Comparison of ENCODE assay signal across 10 mouse cellular contexts in the genomic region with DNA sequence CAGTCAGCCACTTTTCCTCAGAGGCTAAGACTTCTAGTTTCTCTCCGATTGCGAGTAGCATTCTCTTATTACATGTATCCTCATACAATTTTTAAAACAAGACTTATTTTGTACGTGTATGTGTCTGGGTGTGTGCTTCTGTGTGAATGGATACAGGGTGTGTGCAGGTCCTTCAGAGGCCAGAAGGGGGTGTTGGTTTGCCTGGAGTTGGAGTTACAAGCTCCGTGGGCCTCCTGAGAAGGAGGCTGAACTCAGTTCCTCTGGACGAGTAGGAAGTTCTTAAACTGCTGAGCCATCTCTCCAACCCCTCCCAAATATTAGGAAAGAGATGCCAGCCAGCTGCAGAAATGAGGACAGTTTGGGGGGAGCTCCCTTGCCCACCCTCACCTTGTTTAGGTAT. TPM values are rescaled to one million over a fixed set of nuclear protein-coding genes. Genes with fewer than 3 reads are reported as not detected.
DNase-seq lines count a peak whose midpoint lies in the region; ATAC-seq and TF ChIP-seq lines count a peak whose summit lies in the region.
"Had no signal": no experiment of that assay in that cellular context is flagged by ENCODE, and none has a peak within 500 bp of the region (broad histone marks: within the 10 kb centered on the region; RNA-seq: fewer than 3 reads in every experiment).

No protein-coding gene starts in this region.

- no peaks in the 10 kb centered on the region for H3K9me3 ChIP-seq in ES-Bruce4 (replicated peaks; ENCODE audit: control insufficient read depth, insufficient read depth, low read length, poor library complexity, severe bottlenecking)
- no peaks in the 10 kb centered on the region for H3K9me3 ChIP-seq in lung, postnatal 0 days (ENCODE audit: low read length)
- H3K9me3 ChIP-seq in forebrain, embryonic 12.5 days, result no peaks in the 10 kb centered on the region

- no peak for TF ChIP-seq POLR2A in ES-Bruce4 (IDR thresholded peaks at IDR 0.05; ENCODE audit: insufficient read depth, low read length)

- TF ChIP-seq EP300 in ES-Bruce4 (IDR thresholded peaks at IDR 0.05; ENCODE audit: insufficient read depth, low read depth, low read length), result no peak
- TF ChIP-seq EP300 in lung, postnatal 0 days (IDR thresholded peaks at IDR 0.05), result no peak

- no peak overlapping the region for H3K4me3 ChIP-seq in ES-Bruce4 (ENCODE audit: low read depth, low read length)
- no peak overlapping the region for H3K4me3 ChIP-seq in lung, postnatal 0 days (ENCODE audit: low read depth, low read length)
- no peak overlapping the region for H3K4me3 ChIP-seq in forebrain, embryonic 12.5 days (replicated peaks)

- H3K27me3 ChIP-seq in ES-Bruce4 (ENCODE audit: control insufficient read depth, insufficient read depth, low read length, poor library complexity, severe bottlenecking), result no peaks in the 10 kb centered on the region
- no peaks in the 10 kb centered on the region for H3K27me3 ChIP-seq in lung, postnatal 0 days (replicated peaks; ENCODE audit: insufficient read depth, low read length)
- no peaks in the 10 kb centered on the region for H3K27me3 ChIP-seq in forebrain, embryonic 12.5 days

- DNase-seq in kidney, postnatal 36 days, result peak; percentile 35 to 62
- DNase-seq in kidney, adult 11 months, result no peak
- peak; percentile 54 to 59 for DNase-seq in B cell, adult 2 months
- peak; percentile 62 for DNase-seq in lung, postnatal 0 days (ENCODE audit: low spot score)
- no peak for DNase-seq in adrenal gland, postnatal 36 days
- no peak for DNase-seq in ovary, postnatal 14 days (ENCODE audit: low spot score)
- DNase-seq: midbrain, embryonic 14.5 days had no signal

- H3K9ac ChIP-seq in ES-Bruce4 (ENCODE audit: low read depth, poor library complexity, severe bottlenecking), result no peak overlapping the region
- no peak overlapping the region for H3K9ac ChIP-seq in lung, postnatal 0 days (replicated peaks; ENCODE audit: low read depth)
- no peak overlapping the region for H3K9ac ChIP-seq in forebrain, embryonic 12.5 days

- TF ChIP-seq CTCF in ES-Bruce4 (IDR thresholded peaks at IDR 0.05; ENCODE audit: low read depth, low read length), result peak; percentile 66
- peak; percentile 65 for TF ChIP-seq CTCF in lung, postnatal 0 days (IDR thresholded peaks at IDR 0.05)

- no peak overlapping the region for H3K4me2 ChIP-seq in lung, postnatal 0 days (replicated peaks; ENCODE audit: low read depth, low read length)
- H3K4me2 ChIP-seq in forebrain, embryonic 12.5 days, result no peak overlapping the region

- H3K36me3 ChIP-seq in ES-Bruce4 (ENCODE audit: control insufficient read depth, insufficient read depth, low read length, poor library complexity, severe bottlenecking), result no peaks in the 10 kb centered on the region
- no peaks in the 10 kb centered on the region for H3K36me3 ChIP-seq in lung, postnatal 0 days (ENCODE audit: insufficient read depth, low read length)
- H3K36me3 ChIP-seq in forebrain, embryonic 12.5 days (replicated peaks), result no peaks in the 10 kb centered on the region

- WGBS in lung, postnatal 0 days, result 61% methylated on average over 5 of the region's 5 CpGs
- 80% methylated on average over 5 of the region's 5 CpGs for WGBS in forebrain, embryonic 12.5 days

- ATAC-seq in lung, postnatal 0 days, result no peak
- ATAC-seq in forebrain, embryonic 12.5 days (ENCODE audit: low FRiP score), result no peak
- ATAC-seq: forebrain, embryonic 16.5 days had no signal

- H3K4me1 ChIP-seq in ES-Bruce4 (ENCODE audit: control insufficient read depth, insufficient read depth, low read length), result no peaks in the 10 kb centered on the region
- H3K4me1 ChIP-seq in lung, postnatal 0 days (ENCODE audit: insufficient read depth, low read depth, low read length), result peaks cover 9% of the 10 kb centered on the region; the same call in 1 of the 2 replicates
- peaks cover 22% of the 10 kb centered on the region for H3K4me1 ChIP-seq in forebrain, embryonic 12.5 days

- H3K27ac ChIP-seq in ES-Bruce4 (ENCODE audit: insufficient read depth, low read length), result no peak overlapping the region
- H3K27ac ChIP-seq in lung, postnatal 0 days (ENCODE audit: low read length), result no peak overlapping the region
- no peak overlapping the region for H3K27ac ChIP-seq in forebrain, embryonic 12.5 days

RNA-seq across cellular contexts. Expression of a gene that starts 2.8 kb away (rescaled TPM):
- polyA plus RNA-seq in ES-Bruce4 (2011; ENCODE audit: insufficient read depth, insufficient read length, low read depth, missing spikeins), result 21.8 and 23.1 TPM in 2 replicates
- 12.0 and 13.2 TPM in 2 replicates for polyA plus RNA-seq in lung, postnatal 0 days (2015; fragmentation: Nextera tagmentation; extraction: Ambion mirVana)
- total RNA-seq in adrenal gland, postnatal 36 days (2021), result 1 to 10 TPM; 5.7 to 6.0 TPM
- 12.1 and 13.4 TPM in 2 replicates for polyA plus RNA-seq in forebrain, embryonic 12.5 days (2016; fragmentation: Nextera tagmentation; extraction: Ambion mirVana)

RNA-seq across cellular contexts. Expression of a gene that starts 7.0 kb away (rescaled TPM):
- polyA plus RNA-seq in ES-Bruce4 (2011; ENCODE audit: insufficient read depth, insufficient read length, low read depth, missing spikeins), result 42.3 and 42.7 TPM in 2 replicates
- polyA plus RNA-seq in lung, postnatal 0 days (2015; fragmentation: Nextera tagmentation; extraction: Ambion mirVana), result 25.9 and 26.8 TPM in 2 replicates
- total RNA-seq in adrenal gland, postnatal 36 days (2021), result 10 to 100 TPM; 14.0 to 18.1 TPM
- polyA plus RNA-seq in forebrain, embryonic 12.5 days (2016; fragmentation: Nextera tagmentation; extraction: Ambion mirVana), result 100 and 111 TPM in 2 replicates

Comparison
In these comparisons a context has a peak if more than half of its experiments do, and no peak if none do; other contexts are left out.
1. DNase-seq: peak in kidney, postnatal 36 days (2 of 2), B cell, adult 2 months (2 of 2) and lung, postnatal 0 days (single experiment); none in kidney, adult 11 months (single experiment), adrenal gland, postnatal 36 days (0 of 2) and ovary, postnatal 14 days (single experiment).